Mouse (Mus musculus) forebrain, postnatal 0 days (tissue): ENCODE measurements at regions not wholly inside any gene's neighbourhood (a gene's known extent, or its start where the extent isn't known, plus 50 kb on each side); places are given as distances from the start of the nearest gene placed in this dataset.

Experiments
- ATAC-seq: fragments of 200-750 bp; cut with Nextera tagmentation; 2 replicates; pipeline ENCODE4 v1.8.0; 2017; ENCODE audit warnings: mild to moderate bottlenecking, moderate library complexity
- DNase-seq: peaks from one replicate; pipeline ENCODE4 v3.0.0-alpha.2; 2015
- H3K27ac ChIP-seq: fragments of 300-500 bp; sonication (generic); 2 replicates; pipeline ENCODE4 v1.5.1; 2014; ENCODE audit warnings: low read depth, mild to moderate bottlenecking, antibody characterized with exemption, low read length, moderate library complexity, mixed read lengths
- H3K27me3 ChIP-seq: fragments of 300-500 bp; sonication (generic); 2 replicates; pipeline ENCODE4 v1.6.1; 2014; ENCODE audit warnings: mild to moderate bottlenecking, low read length, mixed read lengths; ENCODE audit not compliant: insufficient read depth
- H3K36me3 ChIP-seq: fragments of 300-500 bp; sonication (generic); 2 replicates; pipeline ENCODE4 v1.6.1; 2014; ENCODE audit warnings: mild to moderate bottlenecking, moderate library complexity; ENCODE audit not compliant: insufficient read depth
- H3K4me1 ChIP-seq: fragments of 300-500 bp; sonication (generic); 2 replicates; pipeline ENCODE4 v1.6.1; 2014; ENCODE audit warnings: antibody characterized with exemption; ENCODE audit not compliant: insufficient read depth
- H3K4me2 ChIP-seq: fragments of 300-500 bp; sonication (generic); 2 replicates; pipeline ENCODE4 v1.6.1; 2014; ENCODE audit warnings: low read depth, mild to moderate bottlenecking, moderate library complexity
- H3K4me3 ChIP-seq: fragments of 300-500 bp; sonication (generic); 2 replicates; pipeline ENCODE4 v1.5.1; 2014; ENCODE audit warnings: low read depth, low read length, mixed read lengths
- H3K9ac ChIP-seq: fragments of 300-500 bp; sonication (generic); 2 replicates; pipeline ENCODE4 v1.6.1; 2014; ENCODE audit warnings: mild to moderate bottlenecking
- H3K9me3 ChIP-seq: fragments of 300-500 bp; sonication (generic); 2 replicates; pipeline ENCODE4 v1.6.1; 2016; ENCODE audit warnings: low read length
- CTCF ChIP-seq: sonication (generic); IDR thresholded peaks from 2 replicates; pipeline ENCODE4 v1.5.1; 2016; ENCODE audit warnings: antibody characterized with exemption, control low read depth, low read depth
- WGBS: fragments of 180-500 bp; shearing (Covaris S2); extraction: QIAGEN DNeasy Blood & Tissue Kit; methylation state at CpG from one replicate; pipeline ENCODE4 v1.1.7; 2014; 5-methylcytosine and 5-hydroxymethylcytosine counted together

DNA sequence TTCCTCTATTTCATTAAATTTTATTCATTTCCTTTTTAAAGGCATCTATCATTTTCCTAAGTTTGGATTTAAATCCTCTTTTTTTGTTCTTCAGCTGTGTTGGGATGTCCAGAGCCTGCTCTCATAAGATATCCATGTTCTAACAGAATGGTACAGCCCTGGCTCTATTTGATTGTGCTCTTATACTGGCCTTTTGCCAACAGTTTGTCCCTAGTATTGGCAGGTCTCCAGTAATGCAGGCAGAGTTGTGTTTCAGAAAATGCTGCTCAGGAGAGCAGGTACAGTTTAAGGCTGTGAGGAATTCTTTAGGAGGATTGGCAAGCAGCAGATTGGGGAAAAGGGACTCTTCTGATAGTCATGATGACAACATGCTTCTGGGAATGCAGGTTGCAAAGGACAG is 797.1 kb upstream of the Slit2 start:
- Histone ChIP-seq H3K36me3 (no peaks in the 10 kb centered on the region), H3K9me3 (no peaks in the 10 kb centered on the region), H3K9ac (no peak overlapping the region), H3K4me3 (no peak overlapping the region), H3K27me3 (no peaks in the 10 kb centered on the region), H3K4me1 (no peaks in the 10 kb centered on the region), H3K4me2 (no peak overlapping the region), H3K27ac (no peak overlapping the region)
- ATAC-seq (no peak), DNase-seq (peak; percentile 26)
- TF ChIP-seq CTCF: no peak

DNA sequence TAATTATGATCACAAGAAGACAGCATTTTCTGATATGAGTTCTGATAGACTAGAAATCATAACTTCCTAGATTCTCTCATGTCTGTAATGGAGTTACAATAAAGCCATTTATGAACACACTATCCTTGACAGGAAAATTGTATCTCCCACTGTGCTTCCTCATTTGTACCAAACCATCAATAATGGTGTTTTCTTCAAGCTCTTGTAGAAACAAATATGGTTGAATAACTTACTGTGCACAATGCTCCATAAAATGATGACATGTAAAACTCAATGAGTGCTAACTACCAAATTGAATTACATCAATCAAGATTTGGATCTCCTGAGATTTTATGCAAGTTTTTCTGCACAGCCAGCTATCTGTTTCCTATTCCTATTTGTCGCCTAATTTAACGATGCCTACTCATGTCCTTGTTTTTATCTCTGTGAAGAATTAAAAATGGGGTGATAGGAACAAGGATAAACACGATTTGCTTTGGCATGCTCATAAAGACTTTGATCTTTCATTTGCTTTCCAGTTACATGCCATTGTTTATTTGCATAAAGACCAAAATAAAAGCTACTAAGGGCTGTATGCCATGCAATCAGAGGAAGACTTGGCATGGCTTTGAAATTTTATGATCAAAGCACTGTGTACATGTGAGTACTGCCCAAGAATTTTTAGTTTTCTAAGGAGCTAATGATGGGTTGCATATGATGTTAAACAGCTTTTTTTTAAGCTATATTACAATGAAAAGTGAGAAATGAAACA is 780.6 kb upstream of the Slit2 start:
- H3K4me1 ChIP-seq: no peaks in the 10 kb centered on the region
- no peak overlapping the region for H3K4me2 ChIP-seq
- no peak for DNase-seq
- H3K9ac ChIP-seq: no peak overlapping the region
- ATAC-seq: no peak
- H3K27ac ChIP-seq: no peak overlapping the region
- TF ChIP-seq CTCF: no peak
- 41% methylated on average over 3 of the region's 3 CpGs for WGBS
- H3K36me3 ChIP-seq: no peaks in the 10 kb centered on the region
- no peak overlapping the region for H3K4me3 ChIP-seq
- no peaks in the 10 kb centered on the region for H3K9me3 ChIP-seq
- no peaks in the 10 kb centered on the region for H3K27me3 ChIP-seq

DNA sequence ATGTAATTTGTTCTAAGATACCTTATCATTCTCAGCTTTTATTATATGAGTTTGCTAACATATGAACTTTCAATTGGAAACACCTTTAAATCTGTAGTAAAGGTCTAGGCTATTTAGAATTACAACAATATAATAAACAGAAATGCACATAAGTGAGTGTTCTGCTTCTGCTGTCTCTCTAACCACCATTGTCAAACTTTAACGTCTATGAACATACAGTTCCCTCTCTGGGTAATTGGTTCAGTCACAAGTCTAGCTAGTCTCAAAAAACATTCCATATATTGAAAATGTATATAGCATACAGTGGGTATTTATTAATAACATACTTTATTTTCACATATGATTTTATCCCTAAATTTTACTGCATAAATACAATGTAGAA is 780.0 kb upstream of the Slit2 start:
- 55% methylated on average over 1 of the region's 1 CpGs for WGBS

DNA sequence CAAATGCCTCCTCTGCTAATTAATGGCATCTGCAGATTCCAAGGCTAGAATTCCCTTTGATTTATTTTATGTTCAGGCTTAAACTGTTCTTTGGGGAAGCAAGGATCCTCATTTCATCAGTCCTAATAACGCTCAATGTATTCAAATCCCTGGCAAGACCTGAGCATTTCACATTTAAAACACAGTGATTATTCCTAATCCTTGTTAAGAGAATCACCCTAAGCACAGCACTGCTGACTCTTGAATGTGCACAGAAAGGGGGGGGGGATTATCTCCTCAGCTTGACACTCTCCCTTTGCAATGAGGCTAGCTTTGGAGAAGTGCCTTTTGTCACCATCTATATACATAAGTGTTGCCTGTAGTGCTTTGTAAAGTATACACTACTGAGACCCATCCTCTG is 772.4 kb upstream of the Slit2 start:
- H3K4me3 ChIP-seq: no peak overlapping the region
- TF ChIP-seq CTCF: no peak
- H3K4me2 ChIP-seq: no peak overlapping the region
- no peaks in the 10 kb centered on the region for H3K27me3 ChIP-seq
- DNase-seq (no peak), ATAC-seq (no peak)
- no peaks in the 10 kb centered on the region for H3K9me3 ChIP-seq
- 14% methylated on average over 1 of the region's 1 CpGs for WGBS
- H3K27ac ChIP-seq: no peak overlapping the region
- H3K36me3 ChIP-seq: no peaks in the 10 kb centered on the region
- no peaks in the 10 kb centered on the region for H3K4me1 ChIP-seq
- H3K9ac ChIP-seq: no peak overlapping the region

More for the DNA sequence above, 780.0 kb upstream of the Slit2 start:
- no peaks in the 10 kb centered on the region for H3K9me3 ChIP-seq
- H3K4me2 ChIP-seq: no peak overlapping the region
- no peak for DNase-seq
- H3K4me3 ChIP-seq: no peak overlapping the region
- H3K27ac ChIP-seq: no peak overlapping the region
- no peaks in the 10 kb centered on the region for H3K36me3 ChIP-seq
- H3K9ac ChIP-seq: no peak overlapping the region
- TF ChIP-seq CTCF: no peak
- ATAC-seq: no peak
- H3K27me3 ChIP-seq: no peaks in the 10 kb centered on the region
- H3K4me1 ChIP-seq: no peaks in the 10 kb centered on the region

DNA sequence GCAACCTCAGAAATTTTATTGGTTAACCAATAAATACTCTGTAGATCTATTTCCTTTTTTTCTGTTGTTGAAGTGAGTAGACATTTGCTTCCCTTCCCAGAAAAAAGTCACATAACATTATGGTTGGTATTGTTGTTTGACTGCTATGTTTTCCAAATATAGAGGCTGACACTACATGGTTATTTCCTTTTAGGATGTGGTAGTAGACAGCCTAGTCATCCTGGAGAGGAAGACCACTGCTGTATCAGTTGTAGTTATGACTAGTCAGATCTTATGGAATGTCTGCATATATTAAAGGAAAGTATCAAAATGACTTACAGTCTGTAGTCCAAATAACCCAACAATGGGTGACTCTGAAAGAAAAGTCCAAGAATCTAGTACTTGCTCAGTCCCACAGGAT is 767.5 kb upstream of the Slit2 start:
- no peak overlapping the region for H3K9ac ChIP-seq
- ATAC-seq: no peak
- no peak overlapping the region for H3K27ac ChIP-seq
- no peak for DNase-seq
- no peaks in the 10 kb centered on the region for H3K4me1 ChIP-seq
- no peak for TF ChIP-seq CTCF
- H3K4me3 ChIP-seq: no peak overlapping the region
- no peaks in the 10 kb centered on the region for H3K9me3 ChIP-seq
- no peak overlapping the region for H3K4me2 ChIP-seq
- no peaks in the 10 kb centered on the region for H3K36me3 ChIP-seq
- H3K27me3 ChIP-seq: no peaks in the 10 kb centered on the region

DNA sequence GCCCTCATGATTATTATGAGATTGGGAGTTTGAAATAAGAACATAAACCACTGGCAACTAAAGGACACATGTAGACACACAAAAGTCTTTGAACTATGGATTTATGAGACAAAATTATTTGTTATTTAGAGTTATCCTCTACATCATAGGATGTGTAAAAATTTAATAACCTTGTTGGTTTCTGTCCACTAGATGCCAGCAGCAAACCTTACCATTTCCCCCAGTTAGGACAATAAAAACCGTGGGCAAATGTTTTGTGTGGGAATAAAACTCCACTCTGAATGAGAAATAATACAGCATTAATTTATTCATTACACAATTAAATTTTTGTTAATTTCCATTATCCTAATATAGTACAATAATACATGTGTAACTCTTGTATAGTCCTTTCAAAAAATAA is 757.7 kb upstream of the Slit2 start:
- H3K9ac ChIP-seq: no peak overlapping the region
- H3K27me3 ChIP-seq: no peaks in the 10 kb centered on the region
- H3K9me3 ChIP-seq: no peaks in the 10 kb centered on the region
- DNase-seq: no peak
- H3K4me1 ChIP-seq: no peaks in the 10 kb centered on the region
- no peak overlapping the region for H3K4me3 ChIP-seq
- WGBS: 69% methylated on average over 1 of the region's 1 CpGs
- no peak for ATAC-seq
- TF ChIP-seq CTCF: peak; percentile 13; the same call in 1 of the 2 replicates
- H3K27ac ChIP-seq: no peak overlapping the region
- H3K36me3 ChIP-seq: no peaks in the 10 kb centered on the region
- H3K4me2 ChIP-seq: no peak overlapping the region

DNA sequence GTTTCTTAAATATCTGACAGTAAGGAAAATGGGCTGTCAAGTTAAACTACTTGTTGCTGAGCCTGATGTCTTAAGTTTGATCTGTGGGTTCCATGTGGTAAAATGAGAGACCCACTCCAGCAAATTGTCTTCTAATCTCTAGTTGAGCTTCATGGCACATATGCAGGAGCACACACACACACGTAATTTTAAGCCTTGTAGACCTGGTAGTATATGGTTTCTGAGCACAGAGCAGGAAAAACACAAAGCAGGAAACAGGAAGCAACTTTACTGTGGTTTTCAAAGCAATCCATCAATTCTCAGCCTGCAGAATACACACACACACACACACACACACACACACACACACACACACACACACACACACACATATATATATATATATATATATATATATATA is 746.8 kb upstream of the Slit2 start:
- Histone ChIP-seq H3K9me3 (no peaks in the 10 kb centered on the region), H3K9ac (no peak overlapping the region), H3K4me2 (no peak overlapping the region), H3K4me1 (no peaks in the 10 kb centered on the region), H3K27ac (no peak overlapping the region), H3K36me3 (no peaks in the 10 kb centered on the region), H3K27me3 (no peaks in the 10 kb centered on the region), H3K4me3 (no peak overlapping the region)
- WGBS: 68% methylated on average over 1 of the region's 1 CpGs
- ATAC-seq (no peak), DNase-seq (no peak)
- TF ChIP-seq CTCF: no peak
